Mouse (Mus musculus): ENCODE measurements around the gene Olfr1362. TPM values are rescaled to one million over a fixed set of nuclear protein-coding genes. Genes with fewer than 3 reads are reported as not detected.

The Olfr1362 gene
- not detected in 2 replicates for polyA plus RNA-seq (2015; fragmentation: Nextera tagmentation; extraction: Ambion mirVana)

DNA sequence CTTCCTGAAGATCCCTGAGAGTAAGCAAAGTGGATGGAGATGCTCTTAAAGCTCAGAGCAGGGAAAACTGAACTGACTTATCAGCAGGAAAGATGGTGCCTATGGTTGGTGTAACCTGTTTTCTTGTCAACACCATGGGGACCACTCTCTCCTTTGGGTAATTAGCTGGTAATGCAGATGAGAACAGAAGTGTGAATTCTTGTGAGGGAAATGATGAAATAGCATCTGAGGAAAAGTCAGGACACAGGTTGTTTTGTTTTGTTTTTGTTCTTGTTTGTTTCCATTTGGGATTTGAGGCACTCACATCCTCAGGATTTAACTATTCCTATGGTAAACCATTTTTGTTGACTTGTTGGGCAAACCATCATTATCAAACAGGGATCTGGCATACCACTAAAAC, at the start of gene Olfr1362:
Gene Olfr1362, minus strand, starts transcription at position 101 of the 400 bp plus-strand sequence.
- Histone ChIP-seq H3K4me3 (ENCODE audit: low read depth, low read length) (no peak within 1 kb of the TSS), H3K36me3 (ENCODE audit: control insufficient read depth, insufficient read depth) (no peaks in the 10 kb centered on the region), H3K27me3 (ENCODE audit: control insufficient read depth, insufficient read depth, low read depth, low read length) (no peaks in the 10 kb centered on the region), H3K4me1 (ENCODE audit: control insufficient read depth, low read depth, low read length) (no peaks in the 10 kb centered on the region), H3K9me3 (replicated peaks; ENCODE audit: control insufficient read depth, low read length) (no peaks in the 10 kb centered on the region), H3K27ac (ENCODE audit: low read length) (no peak within 1 kb of the TSS), H3K4me2 (ENCODE audit: low read depth, low read length) (no peak within 1 kb of the TSS), H3K9ac (ENCODE audit: low read depth, low read length) (no peak within 1 kb of the TSS)
- ATAC-seq (ENCODE audit: low read depth), result no peak

DNA sequence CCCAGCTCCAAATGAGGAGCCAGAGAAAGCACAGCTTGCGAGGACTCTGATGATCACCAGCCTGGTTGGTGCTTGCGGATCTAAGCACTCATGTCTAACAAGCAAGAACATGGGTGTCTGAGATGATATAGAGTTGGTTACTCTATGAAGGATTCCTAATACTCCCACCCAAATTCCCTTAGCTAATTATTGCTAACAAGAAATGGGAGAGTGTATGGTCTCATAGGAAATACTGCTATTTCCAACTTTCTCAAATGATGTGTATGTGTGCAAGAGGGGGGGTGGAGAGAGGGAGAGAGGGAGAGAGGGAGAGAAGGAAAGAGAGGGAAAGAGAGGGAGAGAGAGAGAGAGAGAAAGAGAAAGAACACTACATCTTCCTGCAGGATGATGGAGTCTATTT, 49.5 kb upstream of the Olfr1362 start, which contains the start of gene Olfr1361:
Gene Olfr1361, minus strand, starts transcription at position 101 of the 400 bp plus-strand sequence.
- 50% methylated on average over 2 of the region's 2 CpGs for WGBS (ENCODE audit: insufficient replicate concordance)
- H3K4me3 ChIP-seq (ENCODE audit: low read depth, low read length), result no peak within 1 kb of the TSS
- no peak within 1 kb of the TSS for H3K9ac ChIP-seq (ENCODE audit: low read depth, low read length)
- no peaks in the 10 kb centered on the region for H3K9me3 ChIP-seq (replicated peaks; ENCODE audit: control insufficient read depth, low read length)
- no peak within 1 kb of the TSS for H3K4me2 ChIP-seq (ENCODE audit: low read depth, low read length)
- no peak within 1 kb of the TSS for H3K27ac ChIP-seq (ENCODE audit: low read length)
- H3K36me3 ChIP-seq (ENCODE audit: control insufficient read depth, insufficient read depth), result no peaks in the 10 kb centered on the region
- H3K4me1 ChIP-seq (ENCODE audit: control insufficient read depth, low read depth, low read length), result no peaks in the 10 kb centered on the region
- no peaks in the 10 kb centered on the region for H3K27me3 ChIP-seq (ENCODE audit: control insufficient read depth, insufficient read depth, low read depth, low read length)
- ATAC-seq (ENCODE audit: low read depth), result no peak

DNA sequence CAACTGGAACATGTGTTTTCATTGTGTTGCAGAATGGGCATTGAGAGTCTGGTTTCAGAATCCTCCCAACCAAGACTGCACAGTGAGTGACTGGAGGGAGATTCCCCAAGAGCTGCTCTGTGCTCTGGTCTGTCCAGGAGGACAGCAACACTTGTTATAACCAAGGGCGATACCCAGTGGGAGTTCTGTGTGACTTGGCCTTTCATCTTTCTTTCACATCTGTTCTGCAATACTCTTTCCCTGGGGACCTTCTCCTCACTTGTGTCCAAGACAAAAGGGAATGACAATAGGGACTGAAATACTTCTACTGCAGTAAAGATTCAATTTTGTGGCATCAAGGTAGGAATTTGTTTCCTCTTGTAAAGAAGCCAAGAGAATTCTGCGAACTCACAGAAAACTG, 28.6 kb upstream of the Olfr1362 start, which contains the start of gene Olfr11:
Gene Olfr11, minus strand, starts transcription at position 101 of the 400 bp plus-strand sequence.
- no peak for ATAC-seq (ENCODE audit: low read depth)
- WGBS (ENCODE audit: insufficient replicate concordance), result 67% methylated on average over 2 of the region's 2 CpGs
- no peak within 1 kb of the TSS for H3K4me2 ChIP-seq (ENCODE audit: low read depth, low read length)
- H3K27ac ChIP-seq (ENCODE audit: low read length), result no peak within 1 kb of the TSS
- no peaks in the 10 kb centered on the region for H3K4me1 ChIP-seq (ENCODE audit: control insufficient read depth, low read depth, low read length)
- no peak within 1 kb of the TSS for H3K4me3 ChIP-seq (ENCODE audit: low read depth, low read length)
- H3K9me3 ChIP-seq (replicated peaks; ENCODE audit: control insufficient read depth, low read length), result no peaks in the 10 kb centered on the region
- no peaks in the 10 kb centered on the region for H3K27me3 ChIP-seq (ENCODE audit: control insufficient read depth, insufficient read depth, low read depth, low read length)
- no peak within 1 kb of the TSS for H3K9ac ChIP-seq (ENCODE audit: low read depth, low read length)
- no peaks in the 10 kb centered on the region for H3K36me3 ChIP-seq (ENCODE audit: control insufficient read depth, insufficient read depth)

DNA sequence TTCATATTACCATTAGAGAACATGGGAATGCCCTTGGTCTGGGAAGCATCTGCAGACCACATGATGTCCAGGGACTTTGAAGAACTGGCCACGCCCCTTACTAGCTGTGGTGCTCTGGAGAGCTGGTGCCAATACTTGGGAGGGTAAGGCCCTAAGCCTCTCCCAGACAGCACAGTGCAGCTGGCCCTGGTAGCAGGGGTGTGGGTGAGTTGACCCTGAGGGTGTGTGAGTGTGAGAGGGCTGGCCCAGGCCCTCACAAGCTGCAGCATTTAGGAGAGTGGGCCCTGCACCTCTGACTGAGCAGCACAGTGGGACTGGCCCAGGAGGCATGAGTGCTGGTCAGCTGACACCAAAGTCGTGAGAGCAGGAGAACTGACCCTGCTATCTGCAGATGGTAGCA, 22.2 kb downstream of the Olfr1362 start:
- Histone ChIP-seq H3K9me3 (replicated peaks; ENCODE audit: control insufficient read depth, low read length) (no peaks in the 10 kb centered on the region), H3K9ac (ENCODE audit: low read depth, low read length) (no peak overlapping the region), H3K4me1 (ENCODE audit: control insufficient read depth, low read depth, low read length) (no peaks in the 10 kb centered on the region), H3K4me2 (ENCODE audit: low read depth, low read length) (no peak overlapping the region), H3K27ac (ENCODE audit: low read length) (no peak overlapping the region), H3K36me3 (ENCODE audit: control insufficient read depth, insufficient read depth) (no peaks in the 10 kb centered on the region), H3K4me3 (ENCODE audit: low read depth, low read length) (no peak overlapping the region), H3K27me3 (ENCODE audit: control insufficient read depth, insufficient read depth, low read depth, low read length) (no peaks in the 10 kb centered on the region)
- 42% methylated on average over 2 of the region's 2 CpGs for WGBS (ENCODE audit: insufficient replicate concordance)
- ATAC-seq (ENCODE audit: low read depth), result no peak

DNA sequence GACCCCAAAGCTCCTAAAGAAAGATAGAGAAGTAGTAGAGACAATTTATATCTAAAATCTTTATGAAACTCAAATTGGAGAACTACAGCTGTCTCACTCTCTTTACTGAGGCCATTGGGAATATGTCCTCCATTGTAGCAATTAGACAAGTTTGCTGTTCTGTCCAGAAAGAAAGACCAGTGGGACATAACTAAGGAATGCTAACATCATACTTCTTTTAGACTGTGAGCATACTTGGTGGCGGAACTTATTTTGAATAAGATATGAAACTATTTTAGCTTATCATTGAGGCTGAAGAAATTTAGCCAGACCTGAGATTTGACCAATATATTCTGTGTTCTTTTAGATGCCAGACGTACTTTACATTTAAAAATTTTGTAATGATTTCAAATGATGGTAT, 32.2 kb downstream of the Olfr1362 start, which contains the start of gene Olfr1364:
Gene Olfr1364, minus strand, starts transcription at position 101 of the 400 bp plus-strand sequence.
- ATAC-seq (ENCODE audit: low read depth), result no peak
- no peak within 1 kb of the TSS for H3K27ac ChIP-seq (ENCODE audit: low read length)
- H3K4me1 ChIP-seq (ENCODE audit: control insufficient read depth, low read depth, low read length), result no peaks in the 10 kb centered on the region
- no peak within 1 kb of the TSS for H3K9ac ChIP-seq (ENCODE audit: low read depth, low read length)
- 53% methylated on average over 2 of the region's 2 CpGs for WGBS (ENCODE audit: insufficient replicate concordance)
- no peaks in the 10 kb centered on the region for H3K9me3 ChIP-seq (replicated peaks; ENCODE audit: control insufficient read depth, low read length)
- H3K4me2 ChIP-seq (ENCODE audit: low read depth, low read length), result no peak within 1 kb of the TSS
- no peaks in the 10 kb centered on the region for H3K27me3 ChIP-seq (ENCODE audit: control insufficient read depth, insufficient read depth, low read depth, low read length)
- no peaks in the 10 kb centered on the region for H3K36me3 ChIP-seq (ENCODE audit: control insufficient read depth, insufficient read depth)
- H3K4me3 ChIP-seq (ENCODE audit: low read depth, low read length), result no peak within 1 kb of the TSS

Other genes starting within 250 kb of the Olfr1362 start
- gene Zkscan3, start 211.3 kb downstream of the Olfr1362 start, polyA plus RNA-seq (2015; fragmentation: Nextera tagmentation; extraction: Ambion mirVana), result 28.9 and 30.2 TPM in 2 replicates
- gene Pgbd1, start 173.0 kb downstream of the Olfr1362 start, polyA plus RNA-seq (2015; fragmentation: Nextera tagmentation; extraction: Ambion mirVana), result 0.82 and 0.97 TPM in 2 replicates
- 12.0 and 13.3 TPM in 2 replicates for gene Zscan26, start 160.3 kb downstream of the Olfr1362 start, polyA plus RNA-seq (2015; fragmentation: Nextera tagmentation; extraction: Ambion mirVana)
- 0.79 and 1.0 TPM in 2 replicates for gene Nkapl, start 145.5 kb downstream of the Olfr1362 start, polyA plus RNA-seq (2015; fragmentation: Nextera tagmentation; extraction: Ambion mirVana)
- 0.44 TPM in 2 replicates for gene Zkscan4, start 135.1 kb downstream of the Olfr1362 start, polyA plus RNA-seq (2015; fragmentation: Nextera tagmentation; extraction: Ambion mirVana)
- not detected in 2 replicates for gene Gm10065, start 134.6 kb downstream of the Olfr1362 start, polyA plus RNA-seq (2015; fragmentation: Nextera tagmentation; extraction: Ambion mirVana)
- gene AK157302, start 118.8 kb downstream of the Olfr1362 start, polyA plus RNA-seq (2015; fragmentation: Nextera tagmentation; extraction: Ambion mirVana), result 0.62 and 0.70 TPM in 2 replicates
- gene Gm11273, start 112.6 kb downstream of the Olfr1362 start, polyA plus RNA-seq (2015; fragmentation: Nextera tagmentation; extraction: Ambion mirVana), result 4.7 and 5.5 TPM in 2 replicates
- gene Zkscan8, start 82.9 kb downstream of the Olfr1362 start, polyA plus RNA-seq (2015; fragmentation: Nextera tagmentation; extraction: Ambion mirVana), result 1.0 and 1.2 TPM in 2 replicates
- gene Olfr1366, start 71.2 kb downstream of the Olfr1362 start, polyA plus RNA-seq (2015; fragmentation: Nextera tagmentation; extraction: Ambion mirVana), result 0.04 TPM in 1 of 2 replicates, not detected in the other
- gene Olfr1535, start 54.1 kb downstream of the Olfr1362 start, polyA plus RNA-seq (2015; fragmentation: Nextera tagmentation; extraction: Ambion mirVana), result not detected in 2 replicates
- gene Olfr1364, start 32.3 kb downstream of the Olfr1362 start, polyA plus RNA-seq (2015; fragmentation: Nextera tagmentation; extraction: Ambion mirVana), result not detected in 2 replicates
- gene Olfr11, start 28.5 kb upstream of the Olfr1362 start, polyA plus RNA-seq (2015; fragmentation: Nextera tagmentation; extraction: Ambion mirVana), result not detected in 2 replicates
- not detected in 2 replicates for gene Olfr1361, start 49.4 kb upstream of the Olfr1362 start, polyA plus RNA-seq (2015; fragmentation: Nextera tagmentation; extraction: Ambion mirVana)
- not detected in 2 replicates for gene Olfr1360, start 63.4 kb upstream of the Olfr1362 start, polyA plus RNA-seq (2015; fragmentation: Nextera tagmentation; extraction: Ambion mirVana)
- not detected in 2 replicates for gene Olfr1359, start 84.1 kb upstream of the Olfr1362 start, polyA plus RNA-seq (2015; fragmentation: Nextera tagmentation; extraction: Ambion mirVana)
- 3.5 and 6.2 TPM in 2 replicates for gene Hist1h2bl, start 102.1 kb upstream of the Olfr1362 start, polyA plus RNA-seq (2015; fragmentation: Nextera tagmentation; extraction: Ambion mirVana)
- 18.6 and 20.0 TPM in 2 replicates for gene Hist1h2ai, start 102.4 kb upstream of the Olfr1362 start, polyA plus RNA-seq (2015; fragmentation: Nextera tagmentation; extraction: Ambion mirVana)
- 4.4 and 13.9 TPM in 2 replicates for gene Hist1h3h, start 103.6 kb upstream of the Olfr1362 start, polyA plus RNA-seq (2015; fragmentation: Nextera tagmentation; extraction: Ambion mirVana)
- gene Hist1h2bm, start 108.0 kb upstream of the Olfr1362 start, polyA plus RNA-seq (2015; fragmentation: Nextera tagmentation; extraction: Ambion mirVana), result 5.9 and 9.8 TPM in 2 replicates
- gene Hist1h4j, start 121.0 kb upstream of the Olfr1362 start, polyA plus RNA-seq (2015; fragmentation: Nextera tagmentation; extraction: Ambion mirVana), result 0.99 and 1.0 TPM in 2 replicates
- 5.0 and 6.3 TPM in 2 replicates for gene Hist1h4k, start 136.5 kb upstream of the Olfr1362 start, polyA plus RNA-seq (2015; fragmentation: Nextera tagmentation; extraction: Ambion mirVana)
- gene Hist1h2ak, start 139.8 kb upstream of the Olfr1362 start, polyA plus RNA-seq (2015; fragmentation: Nextera tagmentation; extraction: Ambion mirVana), result 40.9 and 50.2 TPM in 2 replicates
- gene Hist1h2bn, start 140.1 kb upstream of the Olfr1362 start, polyA plus RNA-seq (2015; fragmentation: Nextera tagmentation; extraction: Ambion mirVana), result 8.1 and 12.9 TPM in 2 replicates
- 22.9 and 30.4 TPM in 2 replicates for gene Hist1h1b, start 166.6 kb upstream of the Olfr1362 start, polyA plus RNA-seq (2015; fragmentation: Nextera tagmentation; extraction: Ambion mirVana)
- gene Hist1h3i, start 169.3 kb upstream of the Olfr1362 start, polyA plus RNA-seq (2015; fragmentation: Nextera tagmentation; extraction: Ambion mirVana), result 158 and 190 TPM in 2 replicates
- 10.1 and 14.1 TPM in 2 replicates for gene Hist1h2an, start 173.2 kb upstream of the Olfr1362 start, polyA plus RNA-seq (2015; fragmentation: Nextera tagmentation; extraction: Ambion mirVana)
- gene Hist1h2bp, start 173.4 kb upstream of the Olfr1362 start, polyA plus RNA-seq (2015; fragmentation: Nextera tagmentation; extraction: Ambion mirVana), result 3.8 and 7.6 TPM in 2 replicates
- gene Hist1h2bq, start 196.2 kb upstream of the Olfr1362 start, polyA plus RNA-seq (2015; fragmentation: Nextera tagmentation; extraction: Ambion mirVana), result 25.4 and 31.7 TPM in 2 replicates
- gene Hist1h2ao, start 196.4 kb upstream of the Olfr1362 start, polyA plus RNA-seq (2015; fragmentation: Nextera tagmentation; extraction: Ambion mirVana), result 2.1 TPM in 1 of 2 replicates, not detected in the other
- not detected in 2 replicates for gene Hist1h4m, start 197.7 kb upstream of the Olfr1362 start, polyA plus RNA-seq (2015; fragmentation: Nextera tagmentation; extraction: Ambion mirVana)
- gene Hist1h4n, start 218.2 kb upstream of the Olfr1362 start, polyA plus RNA-seq (2015; fragmentation: Nextera tagmentation; extraction: Ambion mirVana), result 25.5 and 40.3 TPM in 2 replicates
- gene Hist1h2ap, start 219.5 kb upstream of the Olfr1362 start, polyA plus RNA-seq (2015; fragmentation: Nextera tagmentation; extraction: Ambion mirVana), result 3,914 and 4,206 TPM in 2 replicates
- 24.7 and 33.6 TPM in 2 replicates for gene Hist1h2br, start 219.7 kb upstream of the Olfr1362 start, polyA plus RNA-seq (2015; fragmentation: Nextera tagmentation; extraction: Ambion mirVana)

Measured in liver, embryonic 16.5 days (tissue).